Mouse (Mus musculus) macrophage (primary cell): ENCODE data around the gene Bloc1s3. TPM values are rescaled to one million over a fixed set of nuclear protein-coding genes. Genes with fewer than 3 reads are reported as not detected.
A peak's percentile ranks its signal among the peaks of the same experiment; 100 is the strongest.

Source experiments
- H3K27ac ChIP-seq: fragments of 350-480 bp; formaldehyde crosslinking; 2 replicates; pipeline ENCODE4 v1.9.0; 2021
- H3K36me3 ChIP-seq: fragments of 350-480 bp; formaldehyde crosslinking; 2 replicates; pipeline ENCODE4 v1.9.0; 2021; ENCODE audit errors: inconsistent target
- H3K4me3 ChIP-seq: fragments of 350-480 bp; formaldehyde crosslinking; 2 replicates; pipeline ENCODE4 v1.9.0; 2021; ENCODE audit errors: inconsistent target
- H3K79me2 ChIP-seq: fragments of 350-480 bp; formaldehyde crosslinking; 2 replicates; pipeline ENCODE4 v1.9.0; 2021; ENCODE audit errors: inconsistent target
- WGBS: methylation state at CpG from one replicate; pipeline ENCODE4 v1.1.7; 2026; ENCODE audit warnings: inconsistent platforms; ENCODE audit not compliant: missing documents; 5-methylcytosine and 5-hydroxymethylcytosine counted together
- polyA plus RNA-seq: library from polyadenylated mRNA; stranded (reverse); fragments of 250-400 nt; gene quantifications from 3 replicates; pipeline ENCODE4 v1.2.4, GENCODE M21; 2018; ENCODE audit warnings: inconsistent platforms

Bloc1s3 gene
- polyA plus RNA-seq, 1 experiment from 2014 or later, result 5.7 TPM

DNA sequence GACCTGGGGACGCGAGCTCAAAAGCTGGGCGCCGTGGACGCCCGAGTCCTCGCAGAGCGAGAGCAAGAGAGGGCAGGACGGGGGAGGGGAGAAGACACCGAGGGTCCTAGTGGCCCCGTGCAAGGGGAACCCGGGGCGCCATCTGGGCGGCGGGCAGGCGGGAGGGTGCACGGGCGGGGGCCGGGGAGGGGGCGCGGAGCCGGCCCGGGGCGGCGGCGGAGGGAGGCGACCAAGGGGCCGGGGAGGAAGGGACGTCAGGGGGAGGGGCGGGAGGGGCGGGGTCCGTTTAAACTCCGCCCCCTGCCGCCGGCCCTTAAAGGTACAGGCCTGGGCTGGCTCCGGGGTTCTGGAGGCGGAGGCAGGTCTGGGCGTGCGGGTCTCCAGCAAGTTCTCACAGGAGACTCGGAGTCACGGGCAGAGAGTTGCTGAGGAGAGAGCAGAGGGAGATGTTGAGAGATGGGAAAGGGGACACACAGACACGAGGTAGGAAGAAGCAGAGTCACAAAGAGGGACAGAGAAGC lies 49.5 kb downstream of the Bloc1s3 start, which contains the start of gene Mark4:
Mark4 (minus strand) TSS at position 231 of the 521 bp plus-strand sequence.
- Histone ChIP-seq H3K36me3 (no peaks in the 10 kb centered on the region), H3K27ac (peak within 1 kb of the TSS; percentile 22; the same call in 1 of the 2 replicates), H3K79me2 (peaks cover 47% of the 10 kb centered on the region), H3K4me3 (peak within 1 kb of the TSS; percentile 61)
- WGBS, result 1% methylated on average over 20 of the region's 42 CpGs

GRCm38 (mm10) chr7:19458072-19458486 lies 50.1 kb downstream of the Bloc1s3 start:
- no peak overlapping the region for H3K27ac ChIP-seq
- WGBS, result 1% methylated on average over 31 of the region's 31 CpGs

GRCm38 (mm10) chr7:19457414-19458071 lies 50.6 kb downstream of the Bloc1s3 start:
- Histone ChIP-seq H3K36me3 (no peaks in the 10 kb centered on the region), H3K27ac (no peak overlapping the region), H3K4me3 (peak overlapping the region; percentile 61), H3K79me2 (peaks cover 55% of the 10 kb centered on the region)
- 7% methylated on average over 14 of the region's 14 CpGs for WGBS

More at GRCm38 (mm10) chr7:19458072-19458486, 50.1 kb downstream of the Bloc1s3 start:
- H3K36me3 ChIP-seq, result no peaks in the 10 kb centered on the region
- peak overlapping the region; percentile 61 for H3K4me3 ChIP-seq
- H3K79me2 ChIP-seq, result peaks cover 52% of the 10 kb centered on the region

- WGBS, result 92% methylated on average over 7 of the region's 7 CpGs
- peaks cover 2% of the 10 kb centered on the region; the same call in 1 of the 2 replicates for H3K36me3 ChIP-seq
- peaks cover 65% of the 10 kb centered on the region for H3K79me2 ChIP-seq
These were observed 51.5 kb downstream of the Bloc1s3 start for GRCm38 (mm10) chr7:19456628-19457027.

DNA sequence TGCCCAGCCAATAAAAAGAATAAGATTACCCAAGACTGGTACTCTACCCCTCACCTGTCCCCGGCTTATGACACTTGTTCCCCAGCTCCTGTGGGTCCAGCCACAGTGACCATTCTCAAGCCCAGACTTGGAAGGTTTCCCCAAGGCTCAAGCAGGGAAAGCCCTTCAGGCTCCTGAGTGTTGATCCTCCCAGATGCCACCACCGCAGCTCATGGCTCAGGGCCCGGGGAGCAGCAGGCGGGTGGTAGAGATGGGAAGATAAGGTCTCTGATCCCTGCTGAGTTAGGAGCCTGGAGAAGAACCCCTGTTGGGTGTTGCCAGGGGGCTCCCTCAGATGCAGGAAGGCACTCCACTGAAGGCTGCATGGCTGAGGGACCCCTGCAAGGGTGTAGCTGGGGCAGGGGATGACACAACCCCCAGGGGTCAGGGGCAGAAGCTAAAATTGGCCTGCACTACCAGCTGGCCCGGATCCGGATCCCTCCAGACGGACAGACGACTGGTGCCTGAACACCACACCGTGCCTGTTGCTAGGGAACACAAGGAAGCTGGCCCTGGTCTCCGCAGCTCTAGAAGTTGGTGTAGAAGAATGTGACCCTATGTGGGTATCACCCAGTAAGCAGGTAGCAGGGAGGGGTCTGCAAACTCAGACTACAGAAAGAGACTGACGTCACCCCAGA lies 52.2 kb downstream of the Bloc1s3 start:
- Histone ChIP-seq H3K36me3 (peaks cover 6% of the 10 kb centered on the region; the same call in 1 of the 2 replicates), H3K27ac (no peak overlapping the region), H3K4me3 (no peak overlapping the region), H3K79me2 (peaks cover 71% of the 10 kb centered on the region)
- 95% methylated on average over 11 of the region's 11 CpGs for WGBS

More at GRCm38 (mm10) chr7:19456628-19457027, 51.5 kb downstream of the Bloc1s3 start:
- Histone ChIP-seq H3K27ac (no peak overlapping the region), H3K4me3 (no peak overlapping the region)

DNA sequence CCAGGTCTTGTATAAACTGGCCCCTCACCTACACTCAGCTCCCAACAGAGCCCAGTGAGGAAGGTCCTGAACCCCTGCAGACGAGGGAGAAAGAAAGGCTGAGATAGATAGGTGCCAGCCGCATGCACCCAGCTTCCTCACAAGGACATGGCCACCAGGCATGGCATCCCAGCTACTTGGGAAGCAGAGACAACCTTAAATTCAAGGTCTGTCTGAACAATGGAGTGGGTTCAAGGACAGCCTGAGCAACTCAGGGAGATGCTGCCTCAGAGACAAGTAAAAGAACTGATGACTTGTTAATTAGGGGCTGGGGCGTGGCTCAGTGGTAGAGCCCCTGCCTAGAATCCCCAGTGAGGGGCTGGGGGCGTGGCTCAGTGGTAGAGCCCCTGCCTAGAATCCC lies 53.0 kb downstream of the Bloc1s3 start:
- Histone ChIP-seq H3K36me3 (peaks cover 6% of the 10 kb centered on the region; the same call in 1 of the 2 replicates), H3K27ac (no peak overlapping the region), H3K4me3 (no peak overlapping the region), H3K79me2 (peaks cover 72% of the 10 kb centered on the region)
- WGBS, result 95% methylated on average over 3 of the region's 4 CpGs

Other genes with a start within 250 kb of the Bloc1s3 start
- 29.1 to 79.7 TPM (median 69.5 TPM) in 3 replicates for gene Vasp, start 236.6 kb downstream of the Bloc1s3 start, polyA plus RNA-seq
- 0.38 TPM in 1 of 3 replicates, not detected in the others for gene Ppm1n, start 228.3 kb downstream of the Bloc1s3 start, polyA plus RNA-seq
- gene Rtn2, start 225.7 kb downstream of the Bloc1s3 start, polyA plus RNA-seq, result 0.09 to 0.52 TPM (median 0.32 TPM) in 3 replicates
- 0.74 to 2.0 TPM (median 1.2 TPM) in 3 replicates for gene Fosb, start 198.3 kb downstream of the Bloc1s3 start, polyA plus RNA-seq
- 16.4 to 18.9 TPM (median 16.8 TPM) in 3 replicates for gene Ercc1, start 163.6 kb downstream of the Bloc1s3 start, polyA plus RNA-seq
- 12.4 to 20.7 TPM (median 20.5 TPM) in 3 replicates for gene Cd3eap, start 148.9 kb downstream of the Bloc1s3 start, polyA plus RNA-seq
- 2.8 to 2.9 TPM (median 2.8 TPM) in 3 replicates for gene Ppp1r13l, start 148.6 kb downstream of the Bloc1s3 start, polyA plus RNA-seq
- 5.6 to 14.2 TPM (median 13.1 TPM) in 3 replicates for gene Ercc2, start 126.4 kb downstream of the Bloc1s3 start, polyA plus RNA-seq
- gene Klc3, start 104.3 kb downstream of the Bloc1s3 start, polyA plus RNA-seq, result not detected in 3 replicates
- not detected in 3 replicates for gene Ckm, start 103.6 kb downstream of the Bloc1s3 start, polyA plus RNA-seq
- 13.7 to 20.2 TPM (median 14.9 TPM) in 3 replicates for gene Mark4, start 49.5 kb downstream of the Bloc1s3 start, polyA plus RNA-seq
- gene Exoc3l2, start 45.0 kb downstream of the Bloc1s3 start, polyA plus RNA-seq, result 0.07 TPM in 1 of 3 replicates, not detected in the others
- 9.4 to 41.1 TPM (median 33.5 TPM) in 3 replicates for gene Trappc6a, start within 50 bp of the Bloc1s3 start, polyA plus RNA-seq
- not detected in 3 replicates for gene Nkpd1, start 9.5 kb upstream of the Bloc1s3 start, polyA plus RNA-seq
- 21.4 to 34.9 TPM (median 23.9 TPM) in 3 replicates for gene Ppp1r37, start 54.7 kb upstream of the Bloc1s3 start, polyA plus RNA-seq
- 0.16 to 0.24 TPM in 2 of 3 replicates, not detected in the other for gene Zfp296, start 68.9 kb upstream of the Bloc1s3 start, polyA plus RNA-seq
- gene Gemin7, start 69.2 kb upstream of the Bloc1s3 start, polyA plus RNA-seq, result 16.9 to 46.6 TPM (median 40.7 TPM) in 3 replicates
- gene Clasrp, start 96.1 kb upstream of the Bloc1s3 start, polyA plus RNA-seq, result 14.0 to 24.9 TPM (median 16.3 TPM) in 3 replicates
- gene Relb, start 121.1 kb upstream of the Bloc1s3 start, polyA plus RNA-seq, result 11.3 to 29.9 TPM (median 15.3 TPM) in 3 replicates
- gene Clptm1, start 156.7 kb upstream of the Bloc1s3 start, polyA plus RNA-seq, result 90.5 to 113 TPM (median 108 TPM) in 3 replicates
- gene Apoc2, start 169.6 kb upstream of the Bloc1s3 start, polyA plus RNA-seq, result 31.8 to 82.7 TPM (median 33.3 TPM) in 3 replicates
- gene Gm44805, start 173.1 kb upstream of the Bloc1s3 start, polyA plus RNA-seq, result not detected in 3 replicates
- 1.1 TPM in 1 of 3 replicates, not detected in the others for gene Apoc4, start 173.1 kb upstream of the Bloc1s3 start, polyA plus RNA-seq
- gene Apoc1, start 184.3 kb upstream of the Bloc1s3 start, polyA plus RNA-seq, result 4.3 to 4.7 TPM (median 4.4 TPM) in 3 replicates
- 11,661 to 20,761 TPM (median 14,221 TPM) in 3 replicates for gene Apoe, start 190.8 kb upstream of the Bloc1s3 start, polyA plus RNA-seq
- 17.8 to 74.1 TPM (median 32.1 TPM) in 3 replicates for gene Tomm40, start 207.1 kb upstream of the Bloc1s3 start, polyA plus RNA-seq
- gene Nectin2, start 242.1 kb upstream of the Bloc1s3 start, polyA plus RNA-seq, result 5.2 to 7.5 TPM (median 5.9 TPM) in 3 replicates